Mouse (Mus musculus) T-helper 2 cell (primary cell): Measurements from ENCODE around the gene Ptpn18.
"Not testable (repeated sequence)": the region's sequence is repeated elsewhere in the genome, so short reads cannot be mapped to it uniquely, and the experiment has no call there.

Experiments
- in situ Hi-C: fragments of 300-600 bp; cut with MboI, MseI; formaldehyde crosslinking; loops from one replicate; pipeline ENCODE4 v1.15.1; 2025; ENCODE audit warnings: high pct_unique_total_duplicates

Ptpn18 gene

DNA sequence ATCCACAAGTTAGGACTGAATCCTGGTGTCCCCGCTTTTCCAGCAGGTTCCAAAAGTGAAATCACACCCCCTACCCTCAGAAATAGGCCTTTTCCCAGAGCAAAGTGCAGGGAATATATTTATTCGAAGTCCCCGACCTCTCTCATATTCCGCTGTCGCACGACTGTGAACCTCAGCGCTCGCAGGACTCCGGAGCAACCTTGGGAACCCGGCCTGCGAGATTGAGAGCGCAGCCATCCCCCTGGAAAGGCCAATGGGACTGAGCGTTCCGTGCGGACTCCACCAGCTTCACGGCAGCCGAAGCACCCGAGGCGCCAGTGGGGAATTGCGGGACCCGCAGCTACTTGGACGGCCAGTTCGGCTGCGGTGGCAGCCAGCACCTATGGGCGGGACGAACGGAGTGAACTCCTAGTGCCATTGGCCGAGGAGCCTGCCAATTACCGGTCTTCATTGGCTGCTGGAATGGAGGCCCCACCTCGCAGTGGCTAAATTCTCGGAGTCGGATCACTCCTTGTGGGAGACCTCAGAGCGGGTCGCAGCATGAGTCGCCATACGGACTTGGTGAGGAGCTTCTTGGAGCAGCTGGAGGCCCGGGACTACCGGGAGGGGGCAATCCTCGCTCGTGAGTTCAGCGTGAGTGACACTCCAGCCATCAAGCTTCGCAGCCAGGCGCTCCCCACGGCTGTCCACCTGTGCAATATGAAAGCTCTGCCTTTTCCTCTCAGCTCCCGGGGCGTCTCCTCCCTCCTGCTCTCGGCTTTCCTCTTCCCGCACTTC is at the start of gene Ptpn18:
TSS of gene Ptpn18 (plus strand) at position 479 of the 777 bp plus-strand sequence.
- in situ Hi-C loops, result loop anchor here (25.0 kb wide), 1 partner anchor 1603 kb away; the partner anchor contains the start of gene Hs6st1

DNA sequence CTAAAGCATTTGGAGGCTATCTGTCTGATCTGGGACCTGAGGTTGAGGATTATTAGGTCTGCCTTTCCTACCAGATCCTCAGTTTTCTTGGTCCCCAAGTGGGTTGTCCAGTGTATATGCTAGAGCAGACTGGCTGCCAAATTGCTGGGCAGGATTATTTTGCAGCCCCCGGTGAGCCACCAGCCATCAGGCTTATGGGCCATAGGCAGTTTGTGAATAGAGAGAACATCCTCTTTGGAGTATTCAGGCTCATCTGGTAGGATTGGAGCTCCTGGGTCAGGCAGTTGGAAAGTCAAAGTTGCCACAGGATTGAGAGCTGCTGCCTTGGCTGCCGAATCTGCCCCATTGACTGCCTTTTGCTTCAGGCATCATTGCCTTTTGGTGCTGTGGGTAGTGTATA is 31.1 kb upstream of the Ptpn18 start:
- in situ Hi-C loops, result no loop called here

DNA sequence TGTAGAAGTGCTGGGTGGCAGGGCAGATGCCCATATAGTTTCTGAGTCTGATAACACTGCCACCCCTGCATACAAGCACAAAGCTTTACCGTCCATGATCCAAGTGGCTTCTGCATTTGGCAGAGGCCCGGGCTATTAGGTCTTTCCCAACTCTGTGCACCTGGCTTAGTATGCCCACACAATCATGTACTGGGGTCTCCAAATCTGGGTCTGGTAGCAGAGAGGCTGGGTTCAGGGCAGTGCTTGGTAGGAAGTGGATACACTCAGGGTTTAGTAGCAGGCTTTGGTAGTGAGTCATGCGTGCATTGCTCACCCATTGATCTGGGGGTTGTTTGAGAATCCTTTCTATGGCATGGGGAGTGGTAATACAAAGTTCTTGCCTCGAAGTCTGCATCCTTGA is 30.3 kb upstream of the Ptpn18 start:
- in situ Hi-C loops, result no loop called here

DNA sequence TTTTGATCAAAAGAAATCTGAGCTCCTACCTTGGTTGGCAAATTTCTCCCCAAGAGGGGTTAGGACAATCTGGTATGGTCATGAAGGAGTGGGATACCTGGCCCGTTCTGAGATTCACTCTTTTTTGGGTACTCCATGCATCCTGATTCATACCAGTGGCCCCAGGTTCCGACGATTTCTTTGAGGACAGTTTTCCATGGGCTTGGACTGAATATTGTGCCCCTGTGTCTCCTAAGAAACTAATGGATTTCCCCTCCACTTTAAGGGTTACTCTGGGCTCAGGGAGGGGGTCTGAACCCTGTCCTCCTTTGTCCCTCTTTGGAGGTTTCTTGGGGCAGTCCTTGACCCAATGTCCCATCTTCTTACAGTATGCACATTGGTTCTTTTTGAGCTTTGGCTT is 28.6 kb upstream of the Ptpn18 start:
- in situ Hi-C loops, result no loop called here

DNA sequence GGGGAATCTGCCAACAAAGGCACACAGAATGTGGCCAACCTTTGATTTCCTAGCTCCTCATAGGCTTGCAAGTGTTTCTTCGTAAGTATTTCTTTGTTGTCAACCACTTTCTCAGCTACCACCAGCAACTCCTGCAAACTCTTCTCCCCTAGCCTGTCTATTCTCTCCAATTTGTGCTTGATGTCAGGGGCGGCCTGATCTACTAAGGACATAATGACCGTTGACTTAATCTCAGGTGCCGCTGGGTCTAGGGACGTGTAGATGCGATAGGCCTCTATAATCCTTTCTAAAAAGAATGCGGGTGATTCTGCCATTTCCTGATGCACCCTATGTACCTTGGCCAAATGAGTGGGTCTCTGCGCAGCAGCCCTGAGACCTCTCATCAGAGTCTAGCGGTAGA is 28.1 kb upstream of the Ptpn18 start:
- in situ Hi-C loops, result no loop called here

DNA sequence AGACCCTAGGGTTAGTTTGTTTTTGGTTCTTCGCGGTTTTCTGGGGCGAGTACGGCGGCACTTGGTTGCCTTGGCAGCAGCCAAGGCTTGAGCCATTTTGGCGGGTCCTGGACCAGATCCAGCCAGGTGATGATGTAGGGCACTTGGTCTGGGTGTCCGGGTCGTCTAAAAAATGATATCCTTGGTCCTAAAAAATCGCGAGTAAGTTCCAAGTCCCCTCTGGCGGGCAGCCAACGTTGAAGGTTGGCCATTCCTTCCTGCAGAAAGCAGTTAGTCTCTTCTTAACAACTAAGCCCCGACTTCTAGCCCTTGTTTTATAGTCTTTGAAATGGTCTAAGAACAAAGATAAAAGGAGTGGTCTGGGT is 27.2 kb upstream of the Ptpn18 start:
- in situ Hi-C loops, result no loop called here

DNA sequence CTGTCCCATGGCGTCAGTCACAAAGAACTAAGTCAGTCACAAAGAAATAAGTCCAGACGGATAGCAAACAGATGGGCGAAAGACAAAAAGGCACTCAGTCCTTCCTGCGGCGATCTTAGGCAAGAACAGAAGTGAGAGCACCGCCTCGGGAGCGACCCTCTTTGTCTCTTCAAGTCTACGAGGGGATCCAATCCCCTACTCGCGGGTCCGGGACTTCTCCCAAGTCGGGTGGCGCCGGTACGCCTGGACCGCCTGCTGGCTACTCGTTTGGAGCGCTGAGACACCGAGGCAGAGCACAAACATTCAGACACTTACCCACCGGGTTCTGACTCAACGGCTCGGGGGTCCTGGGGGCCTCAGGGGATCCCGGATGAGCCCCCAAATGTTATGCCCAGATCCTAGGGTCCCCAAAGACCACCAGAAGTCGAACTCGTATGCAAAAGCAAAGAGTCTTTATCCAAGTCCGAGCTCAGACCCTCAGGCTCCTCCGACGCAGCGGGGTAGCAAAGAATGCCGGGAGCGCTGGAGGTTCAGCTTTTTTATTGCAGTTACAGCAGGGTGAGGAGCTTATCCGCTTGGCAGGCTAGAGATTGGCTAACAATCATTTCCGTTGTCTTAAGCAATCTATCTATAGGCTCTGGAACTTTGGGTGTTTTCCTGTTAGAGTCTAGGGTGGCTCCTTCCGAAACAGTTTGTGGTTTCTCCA is 26.6 kb upstream of the Ptpn18 start:
- in situ Hi-C loops, result no loop called here

DNA sequence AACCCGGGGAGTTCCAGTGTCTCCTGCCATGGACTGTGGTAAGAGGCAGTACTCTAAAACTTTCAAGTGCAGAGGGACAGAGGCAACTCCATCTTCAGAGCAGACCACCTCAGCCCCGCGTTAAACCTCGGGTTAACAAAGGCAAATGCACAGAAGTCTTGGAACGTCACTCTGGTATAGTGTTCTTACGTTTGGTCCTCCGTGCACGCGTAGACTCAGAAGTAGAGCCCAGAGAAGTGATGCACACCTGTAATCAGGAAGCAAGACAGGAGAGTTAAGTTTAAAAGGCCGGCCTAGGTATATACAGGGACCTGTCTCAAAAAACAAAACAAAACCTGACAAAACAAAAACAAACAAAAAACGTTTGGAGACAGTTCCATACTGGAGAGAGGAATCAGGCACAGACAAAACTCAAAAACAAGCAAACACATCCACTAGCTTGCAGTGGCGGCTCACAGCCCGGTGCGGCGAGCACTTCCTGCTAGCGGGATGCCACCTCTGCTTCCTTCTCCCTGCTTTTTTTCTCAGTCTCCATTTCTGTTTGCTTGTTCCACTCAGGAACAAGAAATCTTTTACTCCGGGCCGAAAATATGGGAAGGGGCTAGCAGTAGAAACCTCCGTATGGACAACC is 25.6 kb upstream of the Ptpn18 start:
- in situ Hi-C loops, result no loop called here

DNA sequence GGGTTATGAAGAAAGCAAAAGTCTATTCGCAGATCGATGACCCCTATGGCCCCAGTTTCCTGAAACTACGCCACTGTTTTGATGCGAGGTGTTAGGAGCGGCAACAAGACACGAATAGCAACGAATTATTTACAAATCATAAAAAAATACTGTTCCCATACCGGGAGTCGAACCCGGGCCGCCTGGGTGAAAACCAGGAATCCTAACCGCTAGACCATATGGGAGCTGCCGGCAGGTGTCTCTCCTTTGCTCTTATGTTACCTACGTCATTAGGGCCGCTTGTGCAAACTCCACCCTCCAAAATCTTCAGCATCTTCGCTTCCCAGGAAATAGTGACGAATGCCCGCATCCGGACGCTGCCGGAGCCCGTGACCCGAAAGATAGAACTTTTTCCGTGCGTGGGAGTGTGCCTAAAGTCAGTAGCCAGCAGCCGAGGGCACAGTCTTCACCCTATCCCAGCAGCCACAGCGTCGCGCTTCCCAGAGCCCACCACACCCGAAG is 24.9 kb upstream of the Ptpn18 start:
- in situ Hi-C loops, result no loop called here

DNA sequence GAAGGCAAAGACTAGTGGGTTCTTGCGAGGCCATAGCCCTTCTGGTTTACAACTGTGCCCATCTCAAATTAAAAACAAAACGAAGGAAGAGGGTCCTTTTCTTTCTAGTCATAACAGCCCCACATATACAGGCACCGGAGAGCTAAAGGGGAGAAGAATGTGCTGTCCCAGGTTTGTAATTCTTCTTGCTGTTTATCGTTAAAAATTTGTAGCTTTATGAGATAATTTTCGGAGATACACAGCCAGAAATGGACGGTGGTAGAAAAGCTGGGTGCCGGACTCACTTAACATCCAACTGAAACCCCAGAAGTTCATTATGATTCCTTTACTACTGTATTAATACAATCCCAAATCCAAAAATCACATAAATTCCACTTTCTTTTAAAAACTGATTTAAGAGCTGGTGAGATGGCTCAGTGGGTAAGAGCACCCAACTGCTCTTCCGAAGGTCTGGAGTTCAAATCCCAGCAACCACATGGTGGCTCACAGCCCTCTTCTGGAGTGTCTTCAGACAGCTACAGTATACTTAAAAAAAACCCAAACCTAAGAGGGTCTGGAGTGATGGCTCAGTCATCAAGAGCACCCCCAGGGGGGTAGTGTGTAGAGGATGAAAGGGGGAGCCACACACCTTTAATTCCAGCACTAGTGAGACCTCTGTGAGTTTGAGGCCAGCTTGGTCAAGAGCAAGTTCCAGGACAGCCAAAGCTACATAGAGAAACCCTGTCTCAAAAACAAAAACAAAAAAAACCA is 24.0 kb upstream of the Ptpn18 start:
- in situ Hi-C loops, result no loop called here

DNA sequence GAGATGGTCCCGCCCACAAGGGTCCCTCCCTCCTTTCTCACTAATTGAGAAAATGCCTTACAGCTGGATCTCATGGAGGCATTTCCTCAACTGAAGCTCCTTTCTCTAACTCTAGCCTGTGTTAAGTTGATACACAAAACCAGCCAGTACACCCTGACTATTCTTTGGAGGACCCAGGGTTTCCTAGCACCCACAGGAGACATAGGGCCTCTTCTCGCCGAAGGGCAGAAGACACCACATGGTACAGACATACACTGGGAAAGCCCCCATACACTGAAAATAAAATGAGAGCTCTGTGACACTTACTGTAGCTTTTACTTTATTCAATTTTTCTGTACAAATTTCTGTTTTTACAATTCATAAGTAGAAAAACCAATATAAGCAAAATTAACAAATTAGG is 23.2 kb upstream of the Ptpn18 start:
- in situ Hi-C loops, result no loop called here

DNA sequence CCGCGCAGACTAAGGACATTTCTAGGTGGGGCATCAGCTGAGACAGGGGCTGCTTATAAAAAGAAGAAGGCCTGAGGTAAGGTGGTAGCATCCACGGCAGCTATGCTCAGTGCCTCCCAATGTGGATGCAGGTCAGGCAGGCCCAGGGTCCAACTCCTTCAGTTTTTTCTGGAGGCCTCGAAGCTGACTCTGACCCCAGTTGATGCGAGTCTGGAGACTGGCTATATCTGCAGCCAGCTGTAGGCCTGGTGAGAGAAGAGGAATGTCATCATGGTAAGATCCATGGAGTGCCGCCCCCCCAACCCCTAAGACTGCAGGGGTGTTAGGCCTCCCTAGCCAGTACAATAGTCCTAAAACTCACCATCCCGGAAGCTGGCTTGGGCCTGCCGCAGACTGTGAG is 22.2 kb upstream of the Ptpn18 start:
- in situ Hi-C loops, result not testable (repeated sequence)

DNA sequence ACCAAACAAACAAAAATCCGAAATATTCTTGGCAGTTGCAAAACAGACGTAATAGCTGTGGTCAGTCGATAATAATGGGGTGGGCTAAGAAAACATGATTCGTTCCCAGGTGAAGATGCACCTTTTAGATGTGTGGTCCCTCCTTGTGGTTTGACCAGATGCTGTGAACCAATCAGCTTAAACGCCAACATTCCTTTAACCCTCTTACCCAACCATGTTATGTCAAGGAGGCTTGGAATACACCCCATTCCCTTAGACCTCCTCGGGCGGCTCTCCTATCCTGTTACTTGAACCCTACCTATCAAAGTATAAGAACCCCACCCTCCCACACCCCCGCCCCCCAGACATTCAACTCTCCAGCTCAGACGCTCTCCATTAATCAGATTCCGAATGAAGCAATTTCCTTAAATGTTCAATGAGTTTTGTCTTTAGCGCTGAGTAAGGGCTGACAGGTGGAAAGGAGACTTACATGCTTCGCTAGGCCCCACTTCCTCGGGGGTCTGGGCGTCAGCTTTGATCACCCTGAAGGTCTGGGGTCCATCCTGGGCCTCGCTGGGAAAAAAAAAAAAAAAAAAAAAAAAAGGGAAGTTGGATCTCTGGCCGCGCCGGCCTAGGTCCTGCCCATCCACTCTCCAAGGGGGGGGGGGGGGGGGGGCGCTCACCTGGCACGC is 21.0 kb upstream of the Ptpn18 start:
- in situ Hi-C loops, result no loop called here

DNA sequence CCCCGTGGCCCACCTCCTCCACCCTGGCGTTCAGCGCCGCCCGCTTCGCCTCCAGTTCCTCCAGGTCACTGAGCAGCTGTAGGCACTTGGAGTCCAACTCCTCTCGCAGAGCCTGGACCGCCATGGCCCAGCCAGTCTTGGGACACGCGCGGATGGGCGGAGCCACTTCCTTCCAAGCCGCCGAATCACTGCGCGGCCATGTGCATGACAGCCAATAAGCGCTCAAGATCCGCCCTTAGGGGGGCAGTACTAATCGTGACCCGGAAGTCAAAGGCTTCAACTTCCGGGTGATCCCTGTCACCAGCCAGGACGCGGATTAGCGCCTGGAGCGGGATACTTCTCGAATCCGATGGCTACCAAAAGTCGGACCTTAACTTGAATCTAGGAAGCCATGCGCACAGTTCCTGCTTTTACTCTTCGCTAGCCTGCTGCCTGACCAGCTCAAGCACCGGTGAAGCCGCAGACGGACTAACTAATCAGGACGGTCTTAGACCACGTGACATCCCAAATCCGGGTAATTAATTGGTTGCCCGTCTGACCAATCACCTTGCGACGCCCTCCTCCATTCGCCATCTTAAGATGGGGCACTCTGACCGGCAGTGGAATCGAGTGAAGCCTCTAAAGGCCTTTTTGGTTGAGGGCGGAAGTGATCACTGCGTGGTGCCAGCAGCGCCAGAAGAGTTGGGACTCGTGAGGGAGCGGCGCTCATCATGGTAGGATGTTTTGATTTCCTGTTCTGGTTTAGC is 20.2 kb upstream of the Ptpn18 start, which contains the start of the genes Ccdc115 and Imp4:
TSS of gene Ccdc115 (minus strand) at position 458 of the 746 bp plus-strand sequence.
TSS of gene Imp4 (plus strand) at position 637 of the 746 bp plus-strand sequence.
- in situ Hi-C loops, result no loop called here

DNA sequence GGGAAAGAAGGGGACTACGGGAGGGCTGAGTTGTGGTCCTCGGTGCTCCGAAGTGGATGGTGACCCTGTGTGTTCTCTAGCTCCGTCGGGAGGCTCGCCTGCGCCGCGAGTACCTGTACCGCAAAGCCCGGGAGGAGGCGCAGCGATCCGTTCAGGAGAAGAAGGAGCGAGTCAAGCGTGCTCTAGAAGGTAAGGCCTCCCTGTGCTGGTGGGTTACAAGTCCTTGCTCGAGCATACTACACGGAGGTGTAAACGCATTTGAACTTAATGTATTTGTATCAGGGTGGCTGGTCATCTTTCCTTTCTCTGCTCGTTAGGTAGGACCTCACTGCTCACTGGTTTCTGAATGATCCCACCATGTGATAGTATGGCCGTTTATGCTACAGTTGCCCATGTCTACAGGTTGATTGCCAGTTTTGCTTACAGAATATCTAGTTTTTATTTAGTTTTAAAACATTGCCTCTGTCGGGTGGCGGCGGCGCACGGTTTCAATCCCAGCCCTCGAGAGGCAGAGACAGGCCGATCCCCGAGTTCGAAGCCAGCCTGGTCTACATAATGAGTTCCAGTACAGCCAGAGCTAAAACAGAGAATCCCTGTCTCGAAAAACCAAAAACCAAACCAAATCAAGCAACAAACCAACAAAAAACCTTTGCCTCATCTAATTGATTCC is 19.5 kb upstream of the Ptpn18 start:
- in situ Hi-C loops, result no loop called here

DNA sequence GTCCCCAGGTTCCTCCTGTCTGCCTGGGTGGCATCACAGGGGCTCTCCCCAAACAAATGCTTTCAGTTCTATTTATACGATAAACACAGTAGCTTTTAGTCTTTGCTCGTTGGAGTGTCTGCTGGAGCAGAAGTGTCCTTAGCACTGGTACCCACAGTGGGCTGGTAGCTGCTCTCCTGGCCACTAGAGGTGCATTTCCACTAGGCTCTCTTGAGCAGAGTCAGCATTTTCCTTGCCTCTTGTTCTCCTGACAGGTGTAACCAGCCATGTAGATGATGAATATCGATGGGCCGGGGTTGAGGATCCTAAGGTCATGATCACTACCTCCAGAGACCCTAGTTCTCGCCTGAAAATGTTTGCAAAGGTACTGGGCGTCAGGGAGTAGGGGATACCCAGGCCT is 16.4 kb upstream of the Ptpn18 start:
- in situ Hi-C loops, result no loop called here

DNA sequence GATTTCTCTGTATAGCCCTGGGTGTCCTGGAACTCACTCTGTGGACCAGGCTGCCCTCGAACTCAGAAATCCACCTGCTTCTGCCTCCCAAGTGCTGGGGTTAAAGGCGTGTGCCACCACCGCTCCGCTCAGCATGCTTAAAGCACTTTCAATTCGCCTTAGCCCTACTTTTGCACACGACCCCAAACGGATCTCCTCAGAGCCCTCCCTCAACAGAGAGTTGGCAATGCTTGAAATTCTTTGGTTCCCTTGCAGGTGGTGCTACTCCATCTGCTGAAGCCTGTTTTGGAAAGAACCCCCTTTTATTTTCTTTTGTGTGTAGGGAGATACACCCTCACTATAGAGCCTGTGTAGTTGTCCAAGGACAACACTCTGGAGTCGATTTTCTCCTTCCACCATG is 1.1 kb upstream of the Ptpn18 start:
- in situ Hi-C loops, result loop anchor here (25.0 kb wide), 1 partner anchor 1604 kb away; the partner anchor contains the start of gene Hs6st1

DNA sequence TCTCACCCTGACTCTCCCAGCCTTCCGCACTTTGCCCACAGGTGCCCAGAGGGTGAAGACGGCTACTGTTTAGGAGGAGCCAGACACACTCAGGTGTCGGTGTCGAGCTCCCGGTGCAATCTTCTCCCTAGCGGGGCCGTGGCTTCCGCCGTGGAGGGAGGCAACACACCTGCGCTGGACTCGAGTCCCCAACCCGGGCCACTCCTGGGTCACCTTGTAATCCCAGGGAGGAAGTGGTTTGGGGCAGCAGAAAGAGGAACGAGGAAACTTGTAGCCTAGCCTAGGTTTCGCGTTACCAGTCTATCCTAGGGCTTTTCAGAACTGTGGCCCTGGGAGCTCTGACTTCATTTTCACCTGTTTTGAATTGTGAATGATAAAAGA is 489 bp downstream of the Ptpn18 start:
- in situ Hi-C loops, result loop anchor here (25.0 kb wide), 1 partner anchor 1602 kb away; the partner anchor contains the start of gene Hs6st1

DNA sequence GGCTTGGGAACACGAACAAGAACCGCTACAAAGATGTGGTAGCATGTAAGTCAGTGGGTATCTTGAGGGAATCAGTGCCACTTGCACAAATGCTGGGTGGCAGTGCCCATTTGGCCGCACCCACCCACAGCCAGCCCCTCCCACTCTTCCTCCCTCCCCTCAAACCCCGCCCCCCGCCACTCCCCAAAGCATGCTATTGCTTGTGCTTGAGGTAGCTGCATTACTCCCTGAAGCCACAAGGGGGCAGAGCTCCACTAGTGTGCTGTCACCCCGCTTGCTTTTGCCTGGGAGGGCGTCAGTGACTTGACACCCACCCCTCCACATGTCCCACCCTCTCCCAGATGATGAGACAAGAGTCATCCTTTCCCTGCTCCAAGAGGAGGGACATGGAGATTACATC is 3.2 kb downstream of the Ptpn18 start:
- in situ Hi-C loops, result loop anchor here (25.0 kb wide), 1 partner anchor 1600 kb away; the partner anchor contains the start of gene Hs6st1
